Mouse (Mus musculus) gastrocnemius, adult 2 months (tissue): ENCODE results near the gene Zc3h10. TPM values are rescaled to one million over a fixed set of nuclear protein-coding genes. Genes with fewer than 3 reads are reported as not detected.
"Not testable (repeated sequence)": the region's sequence is repeated elsewhere in the genome, so short reads cannot be mapped to it uniquely, and the experiment has no call there.

ENCODE experiments used
- DNase-seq: peaks from one replicate; pipeline ENCODE4 v3.0.0; 2022
- H3K27ac ChIP-seq: fragments of 200-600 bp; 2 replicates; pipeline ENCODE4 v1.8.1; 2022; ENCODE audit warnings: mild to moderate bottlenecking
- H3K4me3 ChIP-seq: fragments of 200-600 bp; 2 replicates; pipeline ENCODE4 v1.8.1; 2022; ENCODE audit warnings: mild to moderate bottlenecking, moderate library complexity
- CTCF ChIP-seq: fragments of 200-600 bp; IDR thresholded peaks from 2 replicates; pipeline ENCODE4 v1.8.1; 2022; ENCODE audit warnings: antibody characterized with exemption, mild to moderate bottlenecking, moderate library complexity
- intact Hi-C: fragments of 180-260 bp; cut with DNase I; formaldehyde crosslinking; loops from one replicate; pipeline ENCODE4 v1.15.1; 2025
- total RNA-seq, 2 experiments: library from RNA; stranded (reverse); gene quantifications; 2 replicates each; pipeline ENCODE4 v1.2.3; 2021

Zc3h10 gene
- total RNA-seq, 2 experiments from 2014 or later, result 4.2 to 6.5 TPM

GRCm38 (mm10) chr10:128548947-128549681, 1.5 kb upstream of the Zc3h10 start, which contains the start of gene Rpl41:
Gene Rpl41, minus strand, starts transcription at chr10:128549305.
- TF ChIP-seq CTCF, result no peak
- peak within 1 kb of the TSS; percentile 81 for H3K4me3 ChIP-seq
- intact Hi-C loops, result loop anchor here (10.0 kb wide), 1 partner anchor 174 kb away; the partner anchor contains the start of gene Ankrd52
- H3K27ac ChIP-seq, result peak within 1 kb of the TSS; percentile 97
- DNase-seq, result peak; percentile 95

GRCm38 (mm10) chr10:128548051-128548791, 647 bp upstream of the Zc3h10 start:
- H3K27ac ChIP-seq, result peak overlapping the region; percentile 97
- not testable (repeated sequence) for DNase-seq
- H3K4me3 ChIP-seq, result peak overlapping the region; percentile 81
- intact Hi-C loops, result loop anchor here (10.0 kb wide), 1 partner anchor 173 kb away; the partner anchor contains the start of gene Ankrd52

GRCm38 (mm10) chr10:128546787-128547186, 787 bp downstream of the Zc3h10 start:
- H3K4me3 ChIP-seq, result peak overlapping the region; percentile 81
- DNase-seq, result no peak
- H3K27ac ChIP-seq, result peak overlapping the region; percentile 97
- intact Hi-C loops, result loop anchor here (2.0 to 10.0 kb wide), 2 partner anchors 50 to 172 kb away; partner anchors contain the start of gene Ankrd52
- no peak for TF ChIP-seq CTCF

GRCm38 (mm10) chr10:128546361-128546760, 1.2 kb downstream of the Zc3h10 start:
- peak overlapping the region; percentile 81 for H3K4me3 ChIP-seq
- no peak for DNase-seq
- intact Hi-C loops, result loop anchor here (2.0 to 10.0 kb wide), 2 partner anchors 50 to 172 kb away; partner anchors contain the start of gene Ankrd52
- peak; percentile 82 for TF ChIP-seq CTCF
- peak overlapping the region; percentile 97 for H3K27ac ChIP-seq

GRCm38 (mm10) chr10:128545570-128545898, 2.0 kb downstream of the Zc3h10 start:
- Histone ChIP-seq H3K27ac (peak overlapping the region; percentile 97), H3K4me3 (no peak overlapping the region)
- intact Hi-C loops, result loop anchor here (10.0 kb wide), 1 partner anchor 171 kb away; the partner anchor contains the start of gene Ankrd52
- no peak for DNase-seq
- TF ChIP-seq CTCF, result no peak

- no peak for TF ChIP-seq CTCF
- DNase-seq, result peak; percentile 25
- intact Hi-C loops, result loop anchor here (10.0 kb wide), 1 partner anchor 170 kb away; the partner anchor contains the start of gene Ankrd52
- Histone ChIP-seq H3K4me3 (no peak overlapping the region), H3K27ac (peak overlapping the region; percentile 97; the same call in 1 of the 2 replicates)
These were observed 2.7 kb downstream of the Zc3h10 start for GRCm38 (mm10) chr10:128544674-128545569.

GRCm38 (mm10) chr10:128544151-128544657, 3.4 kb downstream of the Zc3h10 start:
- intact Hi-C loops, result loop anchor here (10.0 kb wide), 1 partner anchor 169 kb away; the partner anchor contains the start of gene Ankrd52
- TF ChIP-seq CTCF, result no peak
- Histone ChIP-seq H3K4me3 (no peak overlapping the region), H3K27ac (peak overlapping the region; percentile 5; the same call in 1 of the 2 replicates)
- peak; percentile 26 for DNase-seq

- peak overlapping the region; percentile 16; the same call in 1 of the 2 replicates for H3K27ac ChIP-seq
These were observed 4.5 kb downstream of the Zc3h10 start for GRCm38 (mm10) chr10:128543100-128543499.

GRCm38 (mm10) chr10:128538340-128538870, 9.2 kb downstream of the Zc3h10 start:
- intact Hi-C loops, result loop anchor here (5.0 kb wide), 1 partner anchor 36 kb away; no protein-coding TSS in a partner anchor
- DNase-seq, result no peak
- no peak for TF ChIP-seq CTCF
- no peak overlapping the region for H3K4me3 ChIP-seq
- no peak overlapping the region for H3K27ac ChIP-seq

More at GRCm38 (mm10) chr10:128543100-128543499, 4.5 kb downstream of the Zc3h10 start:
- DNase-seq, result no peak
- no peak overlapping the region for H3K4me3 ChIP-seq
- intact Hi-C loops, result loop anchor here (10.0 kb wide), 1 partner anchor 168 kb away; the partner anchor contains the start of gene Ankrd52
- TF ChIP-seq CTCF, result no peak

- peak; percentile 90 for TF ChIP-seq CTCF
- peak overlapping the region; percentile 77 for H3K27ac ChIP-seq
- peak; percentile 89 for DNase-seq
- intact Hi-C loops, result loop anchor here (1.0 to 5.0 kb wide), 3 partner anchors 17 to 77 kb away; partner anchors contain the start of gene Smarcc2
- H3K4me3 ChIP-seq, result peak overlapping the region; percentile 57
These were observed 11.2 kb downstream of the Zc3h10 start for GRCm38 (mm10) chr10:128536266-128536940.
